Mouse (Mus musculus) lung, embryonic 16.5 days (tissue): ENCODE data around the gene Eif3g. TPM values are rescaled to one million over a fixed set of nuclear protein-coding genes. Genes with fewer than 3 reads are reported as not detected.

Experiments used
- ATAC-seq: fragments of 200-750 bp; cut with Nextera tagmentation; 2 replicates; pipeline ENCODE4 v1.8.0; 2017; ENCODE audit warnings: low read depth, mild to moderate bottlenecking, moderate library complexity
- H3K27ac ChIP-seq: fragments of 300-500 bp; sonication (generic); 2 replicates; pipeline ENCODE4 v1.5.1; 2014; ENCODE audit warnings: mild to moderate bottlenecking, control low read depth, low read length
- H3K27me3 ChIP-seq: fragments of 300-500 bp; sonication (generic); 2 replicates; pipeline ENCODE4 v1.6.1; 2014; ENCODE audit warnings: low read depth, low read length, mixed read lengths; ENCODE audit not compliant: control insufficient read depth, insufficient read depth
- H3K36me3 ChIP-seq: fragments of 300-500 bp; sonication (generic); 2 replicates; pipeline ENCODE4 v1.6.1; 2014; ENCODE audit warnings: low read length; ENCODE audit not compliant: control insufficient read depth, insufficient read depth
- H3K4me1 ChIP-seq: fragments of 300-500 bp; sonication (generic); replicated peaks from 2 replicates; pipeline ENCODE4 v1.6.1; 2014; ENCODE audit warnings: low read length, mixed read lengths; ENCODE audit not compliant: control insufficient read depth, insufficient read depth
- H3K4me2 ChIP-seq: fragments of 300-500 bp; sonication (generic); 2 replicates; pipeline ENCODE4 v1.6.1; 2014; ENCODE audit warnings: low read depth, low read length, control low read depth
- H3K4me3 ChIP-seq: fragments of 300-500 bp; sonication (generic); 2 replicates; pipeline ENCODE4 v1.5.1; 2014; ENCODE audit warnings: mild to moderate bottlenecking, low read length, control low read depth
- H3K9ac ChIP-seq: fragments of 300-500 bp; sonication (generic); 2 replicates; pipeline ENCODE4 v1.6.1; 2014; ENCODE audit warnings: low read length, control low read depth
- H3K9me3 ChIP-seq: fragments of 300-500 bp; sonication (generic); 2 replicates; pipeline ENCODE4 v1.6.1; 2016; ENCODE audit warnings: low read length; ENCODE audit not compliant: control insufficient read depth
- WGBS: fragments of 180-500 bp; shearing (Covaris S2); extraction: QIAGEN DNeasy Blood & Tissue Kit; methylation state at CpG from one replicate; pipeline ENCODE4 v1.1.7; 2014; 5-methylcytosine and 5-hydroxymethylcytosine counted together
- polyA plus RNA-seq: library from polyadenylated mRNA; unstranded; fragments of >200 nt; fragmentation: Nextera tagmentation; extraction: Ambion mirVana; gene quantifications from 2 replicates; pipeline ENCODE4 v1.2.1, GENCODE M21; 2015

Gene Eif3g
- polyA plus RNA-seq, 1 experiment from 2014 or later = 258 TPM

GRCm38 (mm10) chr9:20890411-20890810, 8.0 kb downstream of the Eif3g start:
- no peak overlapping the region for H3K27ac ChIP-seq
- no peaks in the 10 kb centered on the region for H3K27me3 ChIP-seq
- H3K36me3 ChIP-seq = peaks cover 55% of the 10 kb centered on the region
- peaks cover 5% of the 10 kb centered on the region for H3K4me1 ChIP-seq
- 87% methylated on average over 5 of the region's 5 CpGs for WGBS
- H3K9ac ChIP-seq = no peak overlapping the region
- no peak overlapping the region for H3K4me3 ChIP-seq
- H3K4me2 ChIP-seq = no peak overlapping the region
- H3K9me3 ChIP-seq = no peaks in the 10 kb centered on the region
- ATAC-seq = no peak

DNA sequence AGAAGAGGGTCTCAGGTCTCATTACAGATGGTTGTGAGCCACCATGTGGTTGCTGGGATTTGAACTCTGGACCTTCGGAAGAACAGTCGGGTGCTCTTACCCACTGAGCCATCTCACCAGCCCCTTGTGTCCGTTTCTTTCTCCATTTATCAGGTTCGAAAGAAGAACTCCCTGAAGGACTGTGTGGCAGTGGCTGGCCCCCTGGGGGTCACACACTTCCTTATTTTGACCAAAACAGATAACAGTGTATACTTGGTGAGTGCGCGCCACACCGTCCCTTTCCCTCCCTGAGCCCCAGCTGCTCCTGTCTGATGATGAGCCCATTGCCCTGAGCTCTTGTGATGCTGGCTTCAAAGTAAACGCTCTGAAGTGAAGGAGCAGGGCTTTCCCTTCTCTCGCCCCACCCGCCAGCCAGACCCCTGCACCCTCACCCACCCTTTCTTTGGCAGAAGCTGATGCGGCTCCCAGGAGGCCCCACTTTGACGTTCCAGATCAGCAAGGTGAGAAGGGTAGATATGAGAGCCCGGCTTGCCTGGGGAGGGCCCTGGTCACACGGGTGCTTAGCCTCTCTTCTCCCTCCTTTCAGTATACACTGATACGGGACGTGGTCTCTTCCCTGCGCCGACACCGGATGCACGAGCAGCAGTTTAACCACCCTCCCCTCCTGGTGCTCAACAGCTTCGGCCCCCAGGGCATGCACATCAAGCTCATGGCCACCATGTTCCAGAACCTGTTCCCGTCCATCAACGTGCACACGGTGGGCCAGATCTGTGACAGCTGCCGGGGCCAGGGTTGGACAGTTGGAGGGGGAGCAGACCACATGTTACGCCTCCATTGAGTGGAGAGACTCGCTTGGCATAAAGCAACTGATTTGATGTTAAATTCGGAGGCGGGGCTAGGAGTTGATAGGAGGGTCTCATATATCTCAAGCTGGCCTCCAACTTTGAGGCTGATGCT, 9.0 kb downstream of the Eif3g start:
- peak overlapping the region; percentile 88 for H3K4me2 ChIP-seq
- H3K9me3 ChIP-seq = no peaks in the 10 kb centered on the region
- peaks cover 47% of the 10 kb centered on the region for H3K36me3 ChIP-seq
- H3K9ac ChIP-seq = peak overlapping the region; percentile 13; the same call in 1 of the 2 replicates
- H3K4me3 ChIP-seq = peak overlapping the region; percentile 93; the same call in 1 of the 2 replicates
- no peak for ATAC-seq
- no peaks in the 10 kb centered on the region for H3K27me3 ChIP-seq
- WGBS = 72% methylated on average over 29 of the region's 29 CpGs
- H3K4me1 ChIP-seq = peaks cover 5% of the 10 kb centered on the region
- H3K27ac ChIP-seq = no peak overlapping the region

- ATAC-seq = peak; percentile 37
- H3K27me3 ChIP-seq = no peaks in the 10 kb centered on the region
- H3K9me3 ChIP-seq = no peaks in the 10 kb centered on the region
- peak overlapping the region; percentile 93 for H3K9ac ChIP-seq
- peak overlapping the region; percentile 93 for H3K4me3 ChIP-seq
- peaks cover 5% of the 10 kb centered on the region for H3K4me1 ChIP-seq
- H3K4me2 ChIP-seq = peak overlapping the region; percentile 88
- peaks cover 36% of the 10 kb centered on the region for H3K36me3 ChIP-seq
- peak overlapping the region; percentile 95; the same call in 1 of the 2 replicates for H3K27ac ChIP-seq
- under 1% methylated on average over 30 of the region's 30 CpGs for WGBS
These were observed 10.0 kb downstream of the Eif3g start for GRCm38 (mm10) chr9:20888386-20888765.

GRCm38 (mm10) chr9:20887704-20888385, 10.6 kb downstream of the Eif3g start, which contains the start of gene Ppan:
TSS of gene Ppan (plus strand) at chr9:20888175.
- WGBS = under 1% methylated on average over 41 of the region's 43 CpGs
- peak within 1 kb of the TSS; percentile 88 for H3K4me2 ChIP-seq
- peaks cover 32% of the 10 kb centered on the region for H3K36me3 ChIP-seq
- H3K4me3 ChIP-seq = peak within 1 kb of the TSS; percentile 93
- H3K4me1 ChIP-seq = peaks cover 5% of the 10 kb centered on the region
- H3K27me3 ChIP-seq = no peaks in the 10 kb centered on the region
- no peaks in the 10 kb centered on the region for H3K9me3 ChIP-seq
- peak within 1 kb of the TSS; percentile 93 for H3K9ac ChIP-seq
- ATAC-seq = peak; percentile 97
- H3K27ac ChIP-seq = peak within 1 kb of the TSS; percentile 95

- Histone ChIP-seq H3K27ac (no peak overlapping the region; the same call in 1 of the 2 replicates), H3K27me3 (no peaks in the 10 kb centered on the region), H3K9ac (no peak overlapping the region), H3K9me3 (no peaks in the 10 kb centered on the region), H3K4me1 (peaks cover 5% of the 10 kb centered on the region), H3K4me3 (no peak overlapping the region), H3K36me3 (peaks cover 26% of the 10 kb centered on the region), H3K4me2 (peak overlapping the region; percentile 88)
- 83% methylated on average over 6 of the region's 6 CpGs for WGBS
- no peak for ATAC-seq
These were observed 11.2 kb downstream of the Eif3g start for GRCm38 (mm10) chr9:20887191-20887590.

DNA sequence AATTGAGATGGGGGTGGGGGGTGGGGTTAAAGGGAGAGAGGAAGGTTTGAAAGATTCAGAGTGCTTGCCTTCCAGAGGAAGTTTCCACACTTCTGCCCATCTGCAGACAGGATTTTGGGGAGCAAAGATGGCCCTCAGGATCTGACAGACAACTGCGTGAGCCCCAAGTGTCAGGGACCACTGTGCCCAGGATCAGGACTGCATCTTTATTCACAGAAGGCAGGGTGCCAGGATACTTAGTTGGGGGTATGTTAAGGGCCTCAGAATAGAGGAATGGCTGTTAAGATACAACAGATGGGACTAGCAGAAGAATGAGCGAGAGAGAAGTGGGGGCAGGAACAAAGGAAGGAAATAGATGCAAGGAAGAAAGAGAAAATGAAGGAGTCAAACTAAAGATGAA, 11.9 kb downstream of the Eif3g start:
- no peak for ATAC-seq
- Histone ChIP-seq H3K9ac (no peak overlapping the region), H3K27me3 (no peaks in the 10 kb centered on the region), H3K4me3 (no peak overlapping the region), H3K4me1 (peaks cover 5% of the 10 kb centered on the region), H3K27ac (no peak overlapping the region), H3K9me3 (no peaks in the 10 kb centered on the region), H3K4me2 (no peak overlapping the region), H3K36me3 (peaks cover 20% of the 10 kb centered on the region)
- 98% methylated on average over 2 of the region's 2 CpGs for WGBS

GRCm38 (mm10) chr9:20879097-20879792, 19.2 kb downstream of the Eif3g start, which contains the start of gene Angptl6:
TSS of gene Angptl6 (minus strand) at chr9:20879727.
- H3K4me2 ChIP-seq = peak within 1 kb of the TSS; percentile 85
- H3K36me3 ChIP-seq = no peaks in the 10 kb centered on the region
- no peaks in the 10 kb centered on the region for H3K27me3 ChIP-seq
- H3K4me1 ChIP-seq = peaks cover 5% of the 10 kb centered on the region
- H3K9ac ChIP-seq = peak within 1 kb of the TSS; percentile 83
- ATAC-seq = no peak
- peak within 1 kb of the TSS; percentile 57 for H3K4me3 ChIP-seq
- WGBS = 83% methylated on average over 13 of the region's 13 CpGs
- no peaks in the 10 kb centered on the region for H3K9me3 ChIP-seq
- H3K27ac ChIP-seq = peak within 1 kb of the TSS; percentile 95

- H3K9ac ChIP-seq = peak overlapping the region; percentile 83
- H3K27ac ChIP-seq = peak overlapping the region; percentile 95
- WGBS = 17% methylated on average over 10 of the region's 10 CpGs
- ATAC-seq = 0 out of 2 replicates have a peak, but pooled peaks have one; percentile 1
- peak overlapping the region; percentile 57 for H3K4me3 ChIP-seq
- H3K4me1 ChIP-seq = peaks cover 5% of the 10 kb centered on the region
- peak overlapping the region; percentile 85 for H3K4me2 ChIP-seq
- no peaks in the 10 kb centered on the region for H3K27me3 ChIP-seq
- H3K9me3 ChIP-seq = no peaks in the 10 kb centered on the region
- no peaks in the 10 kb centered on the region for H3K36me3 ChIP-seq
These were observed 19.7 kb downstream of the Eif3g start for GRCm38 (mm10) chr9:20878710-20879065.
